Mouse (Mus musculus): ENCODE results near the gene H2-Q6. TPM values are rescaled to one million over a fixed set of nuclear protein-coding genes. Genes with fewer than 3 reads are reported as not detected.
"Not testable (repeated sequence)": the region's sequence is repeated elsewhere in the genome, so short reads cannot be mapped to it uniquely, and the experiment has no call there.

Gene H2-Q6
- polyA plus RNA-seq, 1 experiment from 2014 or later = 9.5 TPM

- not testable (repeated sequence) for H3K36me3 ChIP-seq (replicated peaks)
- 41% methylated on average over 1 of the region's 1 CpGs for WGBS (ENCODE audit: insufficient replicate concordance)
- H3K27me3 ChIP-seq = peaks cover 34% of the 10 kb centered on the region
These were observed 12.8 kb downstream of the H2-Q6 start for GRCm38 (mm10) chr17:35437386-35437936.

GRCm38 (mm10) chr17:35438395-35438794 is 13.7 kb downstream of the H2-Q6 start:
- not testable (repeated sequence) for H3K4me2 ChIP-seq; H3K36me3 ChIP-seq (replicated peaks); H3K4me3 ChIP-seq (replicated peaks); H3K4me1 ChIP-seq (replicated peaks); H3K27ac ChIP-seq (replicated peaks); H3K9ac ChIP-seq; ATAC-seq (ENCODE audit: insufficient read depth); H3K9me3 ChIP-seq (replicated peaks)
- WGBS (ENCODE audit: insufficient replicate concordance) = 44% methylated on average over 3 of the region's 3 CpGs
- H3K27me3 ChIP-seq = peaks cover 34% of the 10 kb centered on the region

More at GRCm38 (mm10) chr17:35437386-35437936, 12.8 kb downstream of the H2-Q6 start:
- not testable (repeated sequence) for H3K4me2 ChIP-seq; ATAC-seq (ENCODE audit: insufficient read depth); H3K4me3 ChIP-seq (replicated peaks); H3K9ac ChIP-seq; H3K27ac ChIP-seq (replicated peaks); H3K4me1 ChIP-seq (replicated peaks); H3K9me3 ChIP-seq (replicated peaks)

DNA sequence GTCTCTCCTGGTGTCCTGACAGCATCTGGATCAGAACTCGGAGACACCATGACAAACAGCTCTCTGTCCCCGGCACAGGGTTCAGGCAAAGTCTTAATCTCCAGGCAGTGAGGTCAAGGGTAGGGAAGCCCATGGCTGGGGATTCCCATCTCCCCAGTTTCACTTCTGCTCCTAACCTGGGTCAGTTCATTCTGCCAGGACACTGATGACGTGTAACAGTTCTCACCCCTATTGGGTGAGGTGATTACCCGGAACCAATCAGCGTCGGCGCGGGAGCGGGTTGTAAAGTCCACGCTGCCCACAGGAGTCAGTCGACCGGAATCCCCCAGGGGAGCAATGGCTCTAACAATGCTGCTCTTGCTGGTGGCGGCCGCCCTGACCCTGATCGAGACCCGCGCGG is 14.2 kb downstream of the H2-Q6 start, which contains the start of gene H2-Q7:
TSS of gene H2-Q7 (plus strand) at position 271 of the 400 bp plus-strand sequence.
- H3K27ac ChIP-seq (replicated peaks); H3K4me1 ChIP-seq (replicated peaks); H3K36me3 ChIP-seq (replicated peaks); H3K9me3 ChIP-seq (replicated peaks); H3K9ac ChIP-seq: not testable (repeated sequence)
- WGBS (ENCODE audit: insufficient replicate concordance) = 4% methylated on average over 18 of the region's 18 CpGs
- ATAC-seq (ENCODE audit: insufficient read depth) = peak; percentile 76
- Histone ChIP-seq H3K4me3 (replicated peaks) (peak within 1 kb of the TSS; percentile 42), H3K4me2 (peak within 1 kb of the TSS; percentile 64), H3K27me3 (peaks cover 34% of the 10 kb centered on the region)

DNA sequence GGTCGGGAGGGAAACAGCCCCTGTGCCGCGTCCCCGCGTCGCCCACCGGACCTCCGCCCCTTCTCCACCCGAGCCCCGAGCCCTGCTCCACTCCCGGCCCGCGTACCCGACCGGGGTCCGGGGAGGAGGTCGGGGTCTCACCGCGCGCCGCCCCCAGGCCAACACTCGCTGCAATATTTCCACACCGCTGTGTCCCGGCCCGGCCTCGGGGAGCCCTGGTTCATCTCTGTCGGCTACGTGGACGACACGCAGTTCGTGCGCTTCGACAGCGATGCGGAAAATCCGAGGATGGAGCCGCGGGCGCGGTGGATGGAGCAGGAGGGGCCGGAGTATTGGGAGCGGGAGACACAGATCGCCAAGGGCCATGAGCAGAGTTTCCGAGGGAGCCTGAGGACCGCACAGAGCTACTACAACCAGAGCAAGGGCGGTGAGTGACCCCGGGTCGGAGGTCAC is 14.7 kb downstream of the H2-Q6 start:
- H3K27ac ChIP-seq (replicated peaks); H3K4me1 ChIP-seq (replicated peaks); H3K9me3 ChIP-seq (replicated peaks); H3K9ac ChIP-seq; H3K36me3 ChIP-seq (replicated peaks): not testable (repeated sequence)
- H3K27me3 ChIP-seq = peaks cover 34% of the 10 kb centered on the region
- H3K4me2 ChIP-seq = peak overlapping the region; percentile 64
- ATAC-seq (ENCODE audit: insufficient read depth) = peak; percentile 38; the same call in 1 of the 2 replicates
- H3K4me3 ChIP-seq (replicated peaks) = peak overlapping the region; percentile 42
- WGBS (ENCODE audit: insufficient replicate concordance) = 3% methylated on average over 48 of the region's 48 CpGs

GRCm38 (mm10) chr17:35439925-35440645 is 15.4 kb downstream of the H2-Q6 start:
- H3K27me3 ChIP-seq = peaks cover 34% of the 10 kb centered on the region
- ATAC-seq (ENCODE audit: insufficient read depth); H3K4me1 ChIP-seq (replicated peaks); H3K36me3 ChIP-seq (replicated peaks); H3K4me2 ChIP-seq; H3K9me3 ChIP-seq (replicated peaks); H3K4me3 ChIP-seq (replicated peaks); H3K27ac ChIP-seq (replicated peaks); H3K9ac ChIP-seq: not testable (repeated sequence)
- WGBS (ENCODE audit: insufficient replicate concordance) = 34% methylated on average over 27 of the region's 27 CpGs

DNA sequence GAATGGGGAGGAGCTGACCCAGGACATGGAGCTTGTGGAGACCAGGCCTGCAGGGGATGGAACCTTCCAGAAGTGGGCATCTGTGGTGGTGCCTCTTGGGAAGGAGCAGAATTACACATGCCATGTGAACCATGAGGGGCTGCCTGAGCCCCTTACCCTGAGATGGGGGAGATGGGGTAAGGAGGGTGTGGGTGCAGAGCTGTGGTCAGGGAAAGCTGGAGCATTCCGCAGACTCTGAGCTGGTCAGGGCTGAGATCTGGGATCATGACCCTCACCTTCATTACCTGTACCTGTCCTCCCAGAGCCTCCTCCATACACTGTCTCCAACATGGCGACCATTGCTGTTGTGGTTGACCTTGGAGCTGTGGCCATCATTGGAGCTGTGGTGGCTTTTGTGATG is 17.7 kb downstream of the H2-Q6 start:
- H3K4me1 ChIP-seq (replicated peaks); H3K4me2 ChIP-seq; H3K27ac ChIP-seq (replicated peaks); H3K36me3 ChIP-seq (replicated peaks); H3K9ac ChIP-seq; ATAC-seq (ENCODE audit: insufficient read depth); H3K4me3 ChIP-seq (replicated peaks); H3K9me3 ChIP-seq (replicated peaks): not testable (repeated sequence)
- WGBS (ENCODE audit: insufficient replicate concordance) = 59% methylated on average over 2 of the region's 2 CpGs
- peaks cover 28% of the 10 kb centered on the region for H3K27me3 ChIP-seq

GRCm38 (mm10) chr17:35444510-35444909 is 19.9 kb downstream of the H2-Q6 start:
- peaks cover 11% of the 10 kb centered on the region for H3K27me3 ChIP-seq
- 55% methylated on average over 2 of the region's 2 CpGs for WGBS (ENCODE audit: insufficient replicate concordance)
- H3K4me1 ChIP-seq (replicated peaks); H3K36me3 ChIP-seq (replicated peaks); H3K27ac ChIP-seq (replicated peaks); ATAC-seq (ENCODE audit: insufficient read depth); H3K9ac ChIP-seq; H3K9me3 ChIP-seq (replicated peaks); H3K4me2 ChIP-seq; H3K4me3 ChIP-seq (replicated peaks): not testable (repeated sequence)

GRCm38 (mm10) chr17:35458247-35458646 is 33.6 kb downstream of the H2-Q6 start:
- H3K27me3 ChIP-seq; H3K4me3 ChIP-seq (replicated peaks); ATAC-seq (ENCODE audit: insufficient read depth); H3K36me3 ChIP-seq (replicated peaks); H3K9ac ChIP-seq; H3K4me1 ChIP-seq (replicated peaks); H3K27ac ChIP-seq (replicated peaks); H3K4me2 ChIP-seq; H3K9me3 ChIP-seq (replicated peaks): not testable (repeated sequence)
- WGBS (ENCODE audit: insufficient replicate concordance) = no CpG with 5 or more reads among the region's 1 CpGs

GRCm38 (mm10) chr17:35460513-35461341 is 36.1 kb downstream of the H2-Q6 start:
- not testable (repeated sequence) for H3K9ac ChIP-seq; H3K27me3 ChIP-seq; H3K4me2 ChIP-seq; H3K9me3 ChIP-seq (replicated peaks); H3K36me3 ChIP-seq (replicated peaks); H3K27ac ChIP-seq (replicated peaks); H3K4me1 ChIP-seq (replicated peaks); ATAC-seq (ENCODE audit: insufficient read depth); H3K4me3 ChIP-seq (replicated peaks)
- 20% methylated on average over 1 of the region's 9 CpGs for WGBS (ENCODE audit: insufficient replicate concordance)

DNA sequence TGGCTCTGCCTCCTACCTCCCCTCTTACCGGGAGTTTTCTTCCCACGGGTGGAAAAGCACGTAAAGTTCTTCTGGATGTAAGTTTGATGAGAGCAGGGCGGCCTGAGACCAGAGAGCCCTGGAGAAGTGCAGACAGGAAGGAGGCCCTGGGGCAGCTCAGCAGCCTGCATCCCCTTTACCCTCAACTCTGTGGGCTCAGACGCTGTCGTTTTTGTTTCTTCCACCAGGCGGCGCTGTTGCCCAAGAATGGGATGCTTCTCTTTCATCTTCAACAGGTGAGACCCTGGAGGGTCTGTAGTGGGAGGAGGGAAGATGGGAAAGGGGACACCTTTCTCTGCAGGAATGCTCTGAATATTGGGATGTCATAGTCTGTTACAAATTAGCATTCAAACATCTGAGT is 41.0 kb downstream of the H2-Q6 start:
- H3K27ac ChIP-seq (replicated peaks); H3K4me3 ChIP-seq (replicated peaks); H3K36me3 ChIP-seq (replicated peaks); H3K4me1 ChIP-seq (replicated peaks); ATAC-seq (ENCODE audit: insufficient read depth); H3K9ac ChIP-seq; H3K4me2 ChIP-seq; H3K9me3 ChIP-seq (replicated peaks): not testable (repeated sequence)
- WGBS (ENCODE audit: insufficient replicate concordance) = 6% methylated on average over 8 of the region's 8 CpGs
- H3K27me3 ChIP-seq = peaks cover 24% of the 10 kb centered on the region

DNA sequence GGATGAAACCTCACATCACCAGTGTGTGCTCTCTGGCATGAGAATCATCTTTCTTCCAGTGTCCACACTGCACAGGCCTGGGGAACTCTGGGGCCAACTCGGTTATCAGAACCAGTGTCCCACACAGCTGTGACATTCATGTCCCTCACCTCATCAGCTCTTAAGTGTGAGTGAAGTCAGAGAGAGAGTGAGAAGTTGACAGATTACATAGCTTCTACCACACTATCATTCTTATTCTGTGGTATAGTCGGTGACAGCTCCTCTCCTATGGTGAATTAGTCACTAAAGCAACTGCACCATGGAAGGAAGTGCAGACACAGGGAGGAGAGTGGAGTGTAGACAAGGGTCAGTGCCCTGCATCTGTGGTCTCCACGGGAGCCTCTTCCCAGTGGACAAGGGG is 44.3 kb downstream of the H2-Q6 start:
- peaks cover 27% of the 10 kb centered on the region for H3K27me3 ChIP-seq
- WGBS (ENCODE audit: insufficient replicate concordance) = 32% methylated on average over 3 of the region's 3 CpGs
- not testable (repeated sequence) for H3K4me1 ChIP-seq (replicated peaks); H3K36me3 ChIP-seq (replicated peaks); H3K4me2 ChIP-seq; H3K9me3 ChIP-seq (replicated peaks); H3K9ac ChIP-seq; H3K4me3 ChIP-seq (replicated peaks); H3K27ac ChIP-seq (replicated peaks); ATAC-seq (ENCODE audit: insufficient read depth)

Data from liver, embryonic 15.5 days (tissue).